Mouse (Mus musculus): ENCODE measurements around the gene Dcst1. TPM values are rescaled to one million over a fixed set of nuclear protein-coding genes. Genes with fewer than 3 reads are reported as not detected.

Gene Dcst1
- polyA plus RNA-seq, 1 experiment from 2014 or later = 0.09 TPM

- no peak for ATAC-seq (ENCODE audit: insufficient number of reproducible peaks, low FRiP score)
- H3K9ac ChIP-seq = no peak overlapping the region; the same call in 1 of the 2 replicates
- WGBS = 11% methylated on average over 4 of the region's 4 CpGs
- H3K36me3 ChIP-seq = peaks cover 7% of the 10 kb centered on the region
- H3K27ac ChIP-seq (ENCODE audit: poor library complexity, severe bottlenecking) = no peak overlapping the region
- no peak overlapping the region for H3K4me3 ChIP-seq
- H3K4me2 ChIP-seq = no peak overlapping the region; the same call in 1 of the 2 replicates
- H3K4me1 ChIP-seq (replicated peaks) = peaks cover 22% of the 10 kb centered on the region; the same call in 1 of the 2 replicates
- H3K9me3 ChIP-seq (replicated peaks) = no peaks in the 10 kb centered on the region
- H3K27me3 ChIP-seq (replicated peaks) = peaks cover 41% of the 10 kb centered on the region
These were observed 36.4 kb downstream of the Dcst1 start for GRCm38 (mm10) chr3:89328623-89329022.

DNA sequence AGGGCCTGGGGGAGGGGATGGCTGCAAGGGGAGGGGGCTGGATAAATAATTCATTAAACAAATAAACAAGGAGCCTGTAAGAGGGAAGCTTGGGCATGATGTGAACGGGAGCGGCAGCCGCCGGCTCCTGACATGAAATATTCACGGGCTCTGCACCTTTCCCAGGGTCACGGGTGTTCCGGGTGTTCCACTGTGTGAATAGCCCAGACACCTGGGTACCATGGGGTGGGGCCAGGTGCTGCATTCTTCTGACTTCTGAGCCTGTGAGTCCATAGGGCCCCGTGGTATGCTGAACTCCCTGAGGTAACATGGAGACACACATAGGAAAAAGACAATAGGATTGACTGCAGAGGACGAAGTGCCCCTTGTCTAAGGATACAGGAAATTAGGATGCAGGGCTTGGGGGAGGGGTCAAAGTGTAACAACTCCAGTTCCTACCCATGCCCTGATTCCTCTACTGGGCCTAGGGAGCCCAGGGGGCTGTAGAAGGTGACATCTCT, 37.6 kb downstream of the Dcst1 start:
- no peak overlapping the region for H3K4me3 ChIP-seq
- H3K4me2 ChIP-seq = no peak overlapping the region
- no peaks in the 10 kb centered on the region for H3K36me3 ChIP-seq
- no peak for ATAC-seq (ENCODE audit: insufficient number of reproducible peaks, low FRiP score)
- 53% methylated on average over 9 of the region's 9 CpGs for WGBS
- peaks cover 21% of the 10 kb centered on the region for H3K4me1 ChIP-seq (replicated peaks)
- H3K9ac ChIP-seq = no peak overlapping the region
- peaks cover 43% of the 10 kb centered on the region for H3K27me3 ChIP-seq (replicated peaks)
- no peak overlapping the region for H3K27ac ChIP-seq (ENCODE audit: poor library complexity, severe bottlenecking)
- H3K9me3 ChIP-seq (replicated peaks) = no peaks in the 10 kb centered on the region

GRCm38 (mm10) chr3:89325882-89326281, 39.2 kb downstream of the Dcst1 start:
- H3K4me1 ChIP-seq (replicated peaks) = peaks cover 29% of the 10 kb centered on the region
- no peak overlapping the region for H3K27ac ChIP-seq (ENCODE audit: poor library complexity, severe bottlenecking)
- 80% methylated on average over 8 of the region's 8 CpGs for WGBS
- no peaks in the 10 kb centered on the region for H3K36me3 ChIP-seq
- no peak for ATAC-seq (ENCODE audit: insufficient number of reproducible peaks, low FRiP score)
- H3K9me3 ChIP-seq (replicated peaks) = no peaks in the 10 kb centered on the region
- H3K9ac ChIP-seq = no peak overlapping the region
- H3K4me2 ChIP-seq = no peak overlapping the region
- H3K4me3 ChIP-seq = no peak overlapping the region
- H3K27me3 ChIP-seq (replicated peaks) = peaks cover 57% of the 10 kb centered on the region

DNA sequence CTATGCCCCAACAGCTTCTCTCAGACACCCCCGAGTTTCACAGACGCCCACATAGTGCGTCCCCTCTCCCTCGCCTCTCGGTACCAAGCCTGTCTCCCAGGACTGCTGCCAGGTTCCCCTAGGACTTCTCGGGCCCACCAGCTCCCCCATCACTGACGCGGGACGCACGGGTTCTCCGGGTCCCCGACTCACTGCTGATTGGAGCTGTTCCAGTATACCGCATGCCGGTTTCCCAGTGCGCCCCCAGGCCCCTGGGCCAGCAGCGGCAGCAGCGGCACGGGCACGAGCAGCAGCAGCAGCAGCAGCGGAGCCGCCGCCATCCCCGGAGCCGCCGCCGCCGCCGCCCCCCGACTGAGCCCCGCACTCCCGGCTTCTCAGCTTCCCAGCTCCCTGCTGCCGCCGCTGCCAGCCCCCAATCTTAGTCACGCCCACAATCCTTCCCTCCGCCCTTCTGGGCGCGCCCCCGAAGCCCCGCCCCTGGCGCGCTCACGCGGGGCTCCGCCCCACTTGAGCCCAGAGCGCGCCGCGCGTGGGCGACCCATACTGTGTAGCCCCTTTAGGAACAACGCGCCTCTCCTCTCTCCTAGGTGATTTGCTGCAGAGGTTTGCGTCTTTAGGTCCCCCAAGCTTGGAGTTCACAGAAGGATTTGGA, 42.4 kb downstream of the Dcst1 start, which contains the start of gene Efna3:
Gene Efna3, minus strand, starts transcription at position 452 of the 652 bp plus-strand sequence.
- no peaks in the 10 kb centered on the region for H3K36me3 ChIP-seq
- H3K9me3 ChIP-seq (replicated peaks) = no peaks in the 10 kb centered on the region
- under 1% methylated on average over 47 of the region's 53 CpGs for WGBS
- H3K4me1 ChIP-seq (replicated peaks) = peaks cover 38% of the 10 kb centered on the region
- peak within 1 kb of the TSS; percentile 94 for H3K4me2 ChIP-seq
- H3K27ac ChIP-seq (ENCODE audit: poor library complexity, severe bottlenecking) = no peak within 1 kb of the TSS
- peaks cover 72% of the 10 kb centered on the region for H3K27me3 ChIP-seq (replicated peaks)
- ATAC-seq (ENCODE audit: insufficient number of reproducible peaks, low FRiP score) = peak; percentile 40
- peak within 1 kb of the TSS; percentile 62 for H3K4me3 ChIP-seq
- peak within 1 kb of the TSS; percentile 66 for H3K9ac ChIP-seq

GRCm38 (mm10) chr3:89322131-89322500, 42.9 kb downstream of the Dcst1 start:
- peak overlapping the region; percentile 66 for H3K9ac ChIP-seq
- ATAC-seq (ENCODE audit: insufficient number of reproducible peaks, low FRiP score) = peak; percentile 12; the same call in 1 of the 2 replicates
- WGBS = under 1% methylated on average over 14 of the region's 14 CpGs
- H3K27me3 ChIP-seq (replicated peaks) = peaks cover 75% of the 10 kb centered on the region
- H3K4me1 ChIP-seq (replicated peaks) = peaks cover 38% of the 10 kb centered on the region
- H3K27ac ChIP-seq (ENCODE audit: poor library complexity, severe bottlenecking) = no peak overlapping the region
- no peaks in the 10 kb centered on the region for H3K36me3 ChIP-seq
- H3K4me2 ChIP-seq = peak overlapping the region; percentile 94
- peak overlapping the region; percentile 62 for H3K4me3 ChIP-seq
- no peaks in the 10 kb centered on the region for H3K9me3 ChIP-seq (replicated peaks)

- Histone ChIP-seq H3K9ac (peak overlapping the region; percentile 66), H3K27ac (ENCODE audit: poor library complexity, severe bottlenecking) (no peak overlapping the region), H3K4me2 (peak overlapping the region; percentile 94), H3K27me3 (replicated peaks) (peaks cover 77% of the 10 kb centered on the region), H3K9me3 (replicated peaks) (no peaks in the 10 kb centered on the region), H3K4me3 (peak overlapping the region; percentile 62), H3K4me1 (replicated peaks) (peaks cover 40% of the 10 kb centered on the region), H3K36me3 (no peaks in the 10 kb centered on the region)
- WGBS = under 1% methylated on average over 61 of the region's 66 CpGs
- ATAC-seq (ENCODE audit: insufficient number of reproducible peaks, low FRiP score) = no peak
These were observed 43.6 kb downstream of the Dcst1 start for GRCm38 (mm10) chr3:89321183-89322130.

- Histone ChIP-seq H3K9me3 (replicated peaks) (no peaks in the 10 kb centered on the region), H3K4me3 (peak overlapping the region; percentile 62), H3K4me2 (peak overlapping the region; percentile 94), H3K9ac (peak overlapping the region; percentile 66), H3K36me3 (no peaks in the 10 kb centered on the region), H3K4me1 (replicated peaks) (peaks cover 48% of the 10 kb centered on the region), H3K27me3 (replicated peaks) (peaks cover 78% of the 10 kb centered on the region), H3K27ac (ENCODE audit: poor library complexity, severe bottlenecking) (no peak overlapping the region)
- WGBS = under 1% methylated on average over 41 of the region's 41 CpGs
- no peak for ATAC-seq (ENCODE audit: insufficient number of reproducible peaks, low FRiP score)
These were observed 44.4 kb downstream of the Dcst1 start for GRCm38 (mm10) chr3:89320581-89321182.

- peaks cover 57% of the 10 kb centered on the region for H3K4me1 ChIP-seq (replicated peaks)
- H3K4me3 ChIP-seq = peak overlapping the region; percentile 62
- no peak overlapping the region for H3K27ac ChIP-seq (ENCODE audit: poor library complexity, severe bottlenecking)
- H3K9ac ChIP-seq = peak overlapping the region; percentile 39; the same call in 1 of the 2 replicates
- H3K4me2 ChIP-seq = peak overlapping the region; percentile 94
- H3K27me3 ChIP-seq (replicated peaks) = peaks cover 78% of the 10 kb centered on the region
- no peaks in the 10 kb centered on the region for H3K36me3 ChIP-seq
- no peaks in the 10 kb centered on the region for H3K9me3 ChIP-seq (replicated peaks)
- no peak for ATAC-seq (ENCODE audit: insufficient number of reproducible peaks, low FRiP score)
- 3% methylated on average over 49 of the region's 58 CpGs for WGBS
These were observed 45.3 kb downstream of the Dcst1 start for GRCm38 (mm10) chr3:89319591-89320350.

- WGBS = 8% methylated on average over 21 of the region's 21 CpGs
These were observed 46.0 kb downstream of the Dcst1 start for GRCm38 (mm10) chr3:89318971-89319590.

DNA sequence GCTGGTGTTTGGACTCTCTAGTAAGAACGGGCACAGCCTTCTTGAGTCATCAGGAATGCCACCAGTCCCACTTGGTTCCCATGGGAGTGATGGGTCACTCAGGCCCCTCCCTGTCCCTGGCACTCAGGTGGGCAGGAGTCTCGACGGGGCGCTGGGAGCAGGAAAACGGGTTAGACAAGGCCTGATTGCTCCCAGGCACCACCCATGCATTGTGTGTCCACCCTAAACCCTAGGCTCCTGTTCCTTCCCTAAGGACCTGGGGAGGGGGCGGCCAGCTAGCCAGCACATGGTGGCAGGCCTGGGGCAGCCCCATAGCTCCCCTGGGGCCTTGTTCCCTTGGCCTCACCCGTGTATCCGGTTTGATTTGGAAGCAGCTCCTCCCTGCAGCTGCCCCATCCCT, 46.7 kb downstream of the Dcst1 start:
- H3K36me3 ChIP-seq = no peaks in the 10 kb centered on the region
- H3K4me1 ChIP-seq (replicated peaks) = peaks cover 63% of the 10 kb centered on the region
- H3K9me3 ChIP-seq (replicated peaks) = no peaks in the 10 kb centered on the region
- no peak overlapping the region for H3K27ac ChIP-seq (ENCODE audit: poor library complexity, severe bottlenecking)
- no peak for ATAC-seq (ENCODE audit: insufficient number of reproducible peaks, low FRiP score)
- H3K4me2 ChIP-seq = no peak overlapping the region
- H3K9ac ChIP-seq = no peak overlapping the region
- H3K4me3 ChIP-seq = no peak overlapping the region
- H3K27me3 ChIP-seq (replicated peaks) = peaks cover 66% of the 10 kb centered on the region
- WGBS = 74% methylated on average over 8 of the region's 8 CpGs

More at GRCm38 (mm10) chr3:89318971-89319590, 46.0 kb downstream of the Dcst1 start:
- Histone ChIP-seq H3K9ac (no peak overlapping the region), H3K4me3 (peak overlapping the region; percentile 62), H3K27ac (ENCODE audit: poor library complexity, severe bottlenecking) (no peak overlapping the region), H3K4me1 (replicated peaks) (peaks cover 63% of the 10 kb centered on the region), H3K27me3 (replicated peaks) (peaks cover 74% of the 10 kb centered on the region), H3K4me2 (peak overlapping the region; percentile 94), H3K9me3 (replicated peaks) (no peaks in the 10 kb centered on the region), H3K36me3 (no peaks in the 10 kb centered on the region)
- no peak for ATAC-seq (ENCODE audit: insufficient number of reproducible peaks, low FRiP score)

Measured in heart, embryonic 12.5 days (tissue).